Mouse (Mus musculus) A20 (cell line): ENCODE results near the gene Chtf18.

Experiments
- DNase-seq: peaks from one replicate; pipeline ENCODE4 v3.0.0-alpha.2; 2011; ENCODE audit warnings: low read depth, low spot score

Gene Chtf18

GRCm38 (mm10) chr17:25735246-25735645 lies 8.0 kb upstream of the Chtf18 start:
- DNase-seq = no peak

GRCm38 (mm10) chr17:25732082-25732481 lies 4.9 kb upstream of the Chtf18 start:
- peak; percentile 61 for DNase-seq

GRCm38 (mm10) chr17:25728009-25728270 lies 721 bp upstream of the Chtf18 start:
- no peak for DNase-seq

- DNase-seq = no peak
Measured at GRCm38 (mm10) chr17:25725264-25725663, 2.0 kb downstream of the Chtf18 start.

- DNase-seq = peak; percentile 25
Measured at GRCm38 (mm10) chr17:25723919-25724318, 3.3 kb downstream of the Chtf18 start.

- no peak for DNase-seq
Measured at GRCm38 (mm10) chr17:25723470-25723869, 3.7 kb downstream of the Chtf18 start.

GRCm38 (mm10) chr17:25721476-25721875 lies 5.7 kb downstream of the Chtf18 start:
- DNase-seq = no peak

- DNase-seq = no peak
Measured at GRCm38 (mm10) chr17:25717691-25718090, 9.5 kb downstream of the Chtf18 start.

- DNase-seq = no peak
Measured at GRCm38 (mm10) chr17:25716711-25717637, 10.2 kb downstream of the Chtf18 start, which contains the start of gene Gng13. Gng13 (plus strand) TSS chr17:25717171.

GRCm38 (mm10) chr17:25716130-25716529 lies 11.1 kb downstream of the Chtf18 start:
- no peak for DNase-seq

- no peak for DNase-seq
Measured at GRCm38 (mm10) chr17:25715627-25716026, 11.6 kb downstream of the Chtf18 start.

- DNase-seq = no peak
Measured at GRCm38 (mm10) chr17:25711136-25711535, 16.1 kb downstream of the Chtf18 start.

GRCm38 (mm10) chr17:25709994-25710393 lies 17.2 kb downstream of the Chtf18 start:
- no peak for DNase-seq

GRCm38 (mm10) chr17:25700863-25701496 lies 26.2 kb downstream of the Chtf18 start:
- peak; percentile 61 for DNase-seq

GRCm38 (mm10) chr17:25698446-25698845 lies 28.8 kb downstream of the Chtf18 start:
- DNase-seq = peak; percentile 74

GRCm38 (mm10) chr17:25696263-25696662 lies 31.0 kb downstream of the Chtf18 start:
- no peak for DNase-seq

- no peak for DNase-seq
Measured at GRCm38 (mm10) chr17:25688922-25689321, 38.3 kb downstream of the Chtf18 start.

- DNase-seq = peak; percentile 60
Measured at GRCm38 (mm10) chr17:25686323-25686722, 40.9 kb downstream of the Chtf18 start.

- no peak for DNase-seq
Measured at GRCm38 (mm10) chr17:25681636-25682035, 45.6 kb downstream of the Chtf18 start.

GRCm38 (mm10) chr17:25679818-25680217 lies 47.4 kb downstream of the Chtf18 start:
- DNase-seq = peak; percentile 32

GRCm38 (mm10) chr17:25677969-25678368 lies 49.2 kb downstream of the Chtf18 start:
- peak; percentile 92 for DNase-seq

- DNase-seq = peak; percentile 62
Measured at GRCm38 (mm10) chr17:25672982-25673381, 54.2 kb downstream of the Chtf18 start.
